Mouse (Mus musculus): ENCODE results near the gene Olfr791. TPM values are rescaled to one million over a fixed set of nuclear protein-coding genes. Genes with fewer than 3 reads are reported as not detected.

Olfr791 gene
- polyA plus RNA-seq (2015; fragmentation: Nextera tagmentation; extraction: Ambion mirVana): not detected in 2 replicates

DNA sequence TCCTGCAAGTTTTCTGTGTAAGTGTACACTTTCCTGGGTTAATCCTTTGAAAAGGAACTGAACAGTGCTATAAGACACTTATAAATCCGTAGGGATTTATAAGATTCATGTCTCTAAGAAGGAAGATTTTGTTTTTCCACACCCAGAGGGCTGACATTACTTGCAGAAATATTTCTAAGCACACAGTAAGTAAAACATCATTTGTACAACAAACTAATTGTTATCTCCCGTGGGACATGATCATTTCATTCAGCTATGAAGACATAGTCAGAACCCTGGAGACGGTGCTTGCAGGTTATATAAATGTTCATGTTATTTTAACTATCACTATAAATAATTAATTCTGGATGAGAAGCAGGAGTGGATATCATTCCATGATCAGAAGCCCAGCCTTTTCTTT lies at the start of gene Olfr791:
Gene Olfr791 (plus strand): TSS at position 301 of the 400 bp plus-strand sequence.
- H3K27ac ChIP-seq (ENCODE audit: low read depth): no peak within 1 kb of the TSS
- no peaks in the 10 kb centered on the region for H3K4me1 ChIP-seq (ENCODE audit: insufficient read depth)
- H3K4me3 ChIP-seq (ENCODE audit: low read depth, low read length): no peak within 1 kb of the TSS
- DNase-seq (no peak), ATAC-seq (no peak)
- no peaks in the 10 kb centered on the region for H3K9me3 ChIP-seq (ENCODE audit: low read length)
- TF ChIP-seq EP300 (IDR thresholded peaks at IDR 0.05; ENCODE audit: low read depth): no peak
- no peak for TF ChIP-seq CTCF (IDR thresholded peaks at IDR 0.05; ENCODE audit: low read depth)
- no peak within 1 kb of the TSS for H3K4me2 ChIP-seq (ENCODE audit: low read depth, low read length)
- no peaks in the 10 kb centered on the region for H3K36me3 ChIP-seq (replicated peaks; ENCODE audit: insufficient read depth, low read length)
- no peak within 1 kb of the TSS for H3K9ac ChIP-seq (replicated peaks)
- H3K27me3 ChIP-seq (ENCODE audit: insufficient read depth, low read length): no peaks in the 10 kb centered on the region
- WGBS (ENCODE audit: insufficient replicate concordance): 52% methylated on average over 3 of the region's 3 CpGs

DNA sequence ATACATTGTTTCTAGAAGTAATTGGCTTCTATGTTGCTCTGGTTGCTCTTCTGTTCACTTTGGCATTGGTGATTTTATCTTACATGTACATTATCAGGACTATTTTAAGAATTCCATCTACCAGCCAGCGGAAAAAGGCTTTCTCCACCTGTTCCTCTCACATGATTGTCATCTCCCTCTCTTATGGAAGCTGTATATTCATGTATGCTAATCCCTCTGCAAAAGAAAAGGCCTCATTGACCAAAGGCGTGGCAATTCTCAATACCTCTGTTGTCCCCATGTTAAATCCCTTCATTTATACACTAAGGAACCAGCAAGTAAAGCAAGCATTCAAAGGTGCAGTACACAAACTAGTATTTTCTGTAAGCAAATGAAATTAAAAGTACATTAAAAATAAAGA lies 48.3 kb upstream of the Olfr791 start:
- H3K36me3 ChIP-seq (replicated peaks; ENCODE audit: insufficient read depth, low read length): no peaks in the 10 kb centered on the region
- no peaks in the 10 kb centered on the region for H3K9me3 ChIP-seq (ENCODE audit: low read length)
- H3K4me3 ChIP-seq (ENCODE audit: low read depth, low read length): no peak overlapping the region
- no peak overlapping the region for H3K4me2 ChIP-seq (ENCODE audit: low read depth, low read length)
- DNase-seq (no peak), ATAC-seq (no peak)
- 68% methylated on average over 2 of the region's 2 CpGs for WGBS (ENCODE audit: insufficient replicate concordance)
- no peaks in the 10 kb centered on the region for H3K4me1 ChIP-seq (ENCODE audit: insufficient read depth)
- H3K9ac ChIP-seq (replicated peaks): no peak overlapping the region
- no peak overlapping the region for H3K27ac ChIP-seq (ENCODE audit: low read depth)
- TF ChIP-seq CTCF (IDR thresholded peaks at IDR 0.05; ENCODE audit: low read depth) (no peak), EP300 (IDR thresholded peaks at IDR 0.05; ENCODE audit: low read depth) (no peak)
- no peaks in the 10 kb centered on the region for H3K27me3 ChIP-seq (ENCODE audit: insufficient read depth, low read length)

DNA sequence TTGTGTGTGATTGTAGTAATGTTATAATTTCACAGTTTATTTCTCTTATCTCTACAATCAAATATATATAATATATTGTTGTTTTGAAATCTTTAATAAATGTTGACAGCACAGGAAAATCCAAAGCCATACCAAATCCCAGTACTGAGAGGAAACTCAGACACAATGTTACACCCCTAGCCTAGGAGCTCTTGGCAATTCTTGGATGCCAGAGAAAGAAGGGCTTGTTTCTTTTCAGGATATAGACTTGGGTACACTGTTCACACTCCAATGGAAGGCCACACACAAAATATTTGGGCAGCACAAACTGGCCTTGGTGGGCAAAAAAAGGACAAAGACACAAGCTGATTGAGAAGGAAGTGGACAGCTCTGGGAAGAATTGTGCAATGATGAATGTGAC lies 47.9 kb upstream of the Olfr791 start:
- H3K36me3 ChIP-seq (replicated peaks; ENCODE audit: insufficient read depth, low read length): no peaks in the 10 kb centered on the region
- H3K4me3 ChIP-seq (ENCODE audit: low read depth, low read length): no peak overlapping the region
- no peaks in the 10 kb centered on the region for H3K9me3 ChIP-seq (ENCODE audit: low read length)
- no peak overlapping the region for H3K27ac ChIP-seq (ENCODE audit: low read depth)
- no peak for ATAC-seq
- no peaks in the 10 kb centered on the region for H3K27me3 ChIP-seq (ENCODE audit: insufficient read depth, low read length)
- no peaks in the 10 kb centered on the region for H3K4me1 ChIP-seq (ENCODE audit: insufficient read depth)
- TF ChIP-seq EP300 (IDR thresholded peaks at IDR 0.05; ENCODE audit: low read depth) (no peak), CTCF (IDR thresholded peaks at IDR 0.05; ENCODE audit: low read depth) (no peak)
- H3K4me2 ChIP-seq (ENCODE audit: low read depth, low read length): no peak overlapping the region
- H3K9ac ChIP-seq (replicated peaks): no peak overlapping the region
- DNase-seq: no peak

DNA sequence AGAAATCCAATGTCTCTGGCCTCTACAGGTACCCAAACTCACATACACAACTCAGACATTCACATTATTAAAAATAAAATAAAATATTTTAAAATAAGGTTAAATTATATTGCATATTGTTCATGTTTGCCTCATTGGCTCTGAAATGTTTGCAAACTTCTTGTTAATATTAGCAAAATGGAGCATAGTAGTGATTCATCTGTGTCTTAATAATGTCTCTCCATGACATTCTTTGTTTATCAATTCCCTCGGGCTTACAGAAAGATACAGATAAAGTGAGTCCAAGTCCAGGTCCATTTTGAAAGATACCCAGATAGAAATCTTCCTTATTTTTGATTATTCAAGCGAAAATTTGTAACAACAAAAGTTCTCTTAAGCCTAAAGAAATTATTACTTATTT lies 37.1 kb upstream of the Olfr791 start, which contains the start of gene Olfr789:
Gene Olfr789 (plus strand): TSS at position 301 of the 400 bp plus-strand sequence.
- Histone ChIP-seq H3K4me3 (ENCODE audit: low read depth, low read length) (no peak within 1 kb of the TSS), H3K9me3 (ENCODE audit: low read length) (no peaks in the 10 kb centered on the region), H3K36me3 (replicated peaks; ENCODE audit: insufficient read depth, low read length) (no peaks in the 10 kb centered on the region), H3K27me3 (ENCODE audit: insufficient read depth, low read length) (no peaks in the 10 kb centered on the region), H3K27ac (ENCODE audit: low read depth) (no peak within 1 kb of the TSS), H3K9ac (replicated peaks) (no peak within 1 kb of the TSS), H3K4me1 (ENCODE audit: insufficient read depth) (no peaks in the 10 kb centered on the region), H3K4me2 (ENCODE audit: low read depth, low read length) (no peak within 1 kb of the TSS)
- 43% methylated on average over 2 of the region's 2 CpGs for WGBS (ENCODE audit: insufficient replicate concordance)
- no peak for ATAC-seq
- TF ChIP-seq CTCF (IDR thresholded peaks at IDR 0.05; ENCODE audit: low read depth): no peak
- TF ChIP-seq EP300 (IDR thresholded peaks at IDR 0.05; ENCODE audit: low read depth): no peak
- no peak for DNase-seq

- 72% methylated on average over 2 of the region's 2 CpGs for WGBS (ENCODE audit: insufficient replicate concordance)
- no peak for TF ChIP-seq EP300 (IDR thresholded peaks at IDR 0.05; ENCODE audit: low read depth)
- no peak for TF ChIP-seq CTCF (IDR thresholded peaks at IDR 0.05; ENCODE audit: low read depth)
Observed at GRCm38 (mm10) chr10:129490101-129490500, 31.5 kb upstream of the Olfr791 start.

DNA sequence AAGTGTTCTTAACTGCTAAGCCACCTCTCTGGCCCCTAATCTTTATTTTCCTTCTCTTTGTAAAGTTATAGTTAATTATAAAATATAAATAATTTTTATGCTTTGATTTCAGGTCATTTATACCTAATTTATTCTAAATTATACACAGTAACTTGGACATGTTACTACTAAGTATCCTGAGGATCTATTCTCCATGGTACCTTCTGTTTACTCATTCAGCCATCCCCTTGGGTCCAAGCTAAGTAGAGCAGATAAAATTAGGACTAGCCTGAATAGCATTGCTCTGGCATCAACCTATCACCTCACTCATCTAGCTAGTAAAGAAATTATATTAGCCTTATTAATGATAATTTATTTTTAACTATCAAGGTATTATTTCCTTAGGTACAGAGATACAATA lies 23.4 kb upstream of the Olfr791 start, which contains the start of gene Olfr790:
Gene Olfr790 (plus strand): TSS at position 301 of the 400 bp plus-strand sequence.
- no peak for ATAC-seq
- Histone ChIP-seq H3K9me3 (ENCODE audit: low read length) (no peaks in the 10 kb centered on the region), H3K4me2 (ENCODE audit: low read depth, low read length) (no peak within 1 kb of the TSS), H3K9ac (replicated peaks) (no peak within 1 kb of the TSS), H3K27ac (ENCODE audit: low read depth) (no peak within 1 kb of the TSS), H3K36me3 (replicated peaks; ENCODE audit: insufficient read depth, low read length) (no peaks in the 10 kb centered on the region), H3K4me1 (ENCODE audit: insufficient read depth) (no peaks in the 10 kb centered on the region), H3K4me3 (ENCODE audit: low read depth, low read length) (no peak within 1 kb of the TSS), H3K27me3 (ENCODE audit: insufficient read depth, low read length) (no peaks in the 10 kb centered on the region)
- no peak for DNase-seq
- TF ChIP-seq CTCF (IDR thresholded peaks at IDR 0.05; ENCODE audit: low read depth) (no peak), EP300 (IDR thresholded peaks at IDR 0.05; ENCODE audit: low read depth) (no peak)

More at GRCm38 (mm10) chr10:129490101-129490500, 31.5 kb upstream of the Olfr791 start:
- Histone ChIP-seq H3K4me2 (ENCODE audit: low read depth, low read length) (no peak overlapping the region), H3K27ac (ENCODE audit: low read depth) (no peak overlapping the region), H3K36me3 (replicated peaks; ENCODE audit: insufficient read depth, low read length) (no peaks in the 10 kb centered on the region), H3K27me3 (ENCODE audit: insufficient read depth, low read length) (no peaks in the 10 kb centered on the region), H3K9me3 (ENCODE audit: low read length) (no peaks in the 10 kb centered on the region), H3K4me3 (ENCODE audit: low read depth, low read length) (no peak overlapping the region), H3K4me1 (ENCODE audit: insufficient read depth) (no peaks in the 10 kb centered on the region), H3K9ac (replicated peaks) (no peak overlapping the region)
- ATAC-seq: no peak
- no peak for DNase-seq

GRCm38 (mm10) chr10:129538862-129539261 lies 17.3 kb downstream of the Olfr791 start, which contains the start of gene Olfr792:
Olfr792 (plus strand) TSS chr10:129539162.
- H3K4me1 ChIP-seq (ENCODE audit: insufficient read depth): no peaks in the 10 kb centered on the region
- no peaks in the 10 kb centered on the region for H3K36me3 ChIP-seq (replicated peaks; ENCODE audit: insufficient read depth, low read length)
- no peak within 1 kb of the TSS for H3K27ac ChIP-seq (ENCODE audit: low read depth)
- no peak within 1 kb of the TSS for H3K4me2 ChIP-seq (ENCODE audit: low read depth, low read length)
- TF ChIP-seq EP300 (IDR thresholded peaks at IDR 0.05; ENCODE audit: low read depth): no peak
- no peak for TF ChIP-seq CTCF (IDR thresholded peaks at IDR 0.05; ENCODE audit: low read depth)
- 66% methylated on average over 1 of the region's 1 CpGs for WGBS (ENCODE audit: insufficient replicate concordance)
- no peak for ATAC-seq
- H3K9ac ChIP-seq (replicated peaks): no peak within 1 kb of the TSS
- H3K4me3 ChIP-seq (ENCODE audit: low read depth, low read length): no peak within 1 kb of the TSS
- DNase-seq: no peak
- H3K27me3 ChIP-seq (ENCODE audit: insufficient read depth, low read length): no peaks in the 10 kb centered on the region
- H3K9me3 ChIP-seq (ENCODE audit: low read length): no peaks in the 10 kb centered on the region
